Mouse (Mus musculus): ENCODE results near the gene Cpsf3. TPM values are rescaled to one million over a fixed set of nuclear protein-coding genes. Genes with fewer than 3 reads are reported as not detected.

Cpsf3 gene
- polyA plus RNA-seq, 1 experiment, result 55.8 TPM

DNA sequence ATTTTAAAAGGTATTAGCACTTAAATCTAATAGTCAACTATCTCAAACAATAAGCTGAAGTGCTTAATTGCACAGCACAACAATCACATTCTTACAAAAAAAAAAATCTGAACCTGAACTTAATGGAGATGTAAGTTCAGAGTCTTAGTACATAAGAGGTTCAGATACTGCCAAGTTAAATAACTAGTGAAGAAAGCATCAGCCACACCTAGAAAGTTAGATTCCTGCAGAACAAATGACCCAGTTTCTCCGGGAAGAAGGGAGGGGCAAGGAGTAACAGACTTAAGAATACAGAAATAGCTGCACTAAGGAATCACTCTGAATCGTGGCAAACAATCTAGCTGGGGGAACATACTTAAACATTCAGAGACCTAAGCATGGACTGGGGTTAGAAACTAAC, 77.5 kb downstream of the Cpsf3 start:
- Histone ChIP-seq H3K4me3 (ENCODE audit: insufficient read depth, low read length) (no peak overlapping the region), H3K4me1 (ENCODE audit: control insufficient read depth, insufficient read depth, low read length) (no peaks in the 10 kb centered on the region), H3K27ac (ENCODE audit: insufficient read depth, low read length) (no peak overlapping the region)
- TF ChIP-seq POLR2A (IDR thresholded peaks at IDR 0.05; ENCODE audit: low read depth, low read length), result no peak
- no peak for TF ChIP-seq CTCF (IDR thresholded peaks at IDR 0.05; ENCODE audit: borderline replicate concordance, insufficient read depth, low read length)

DNA sequence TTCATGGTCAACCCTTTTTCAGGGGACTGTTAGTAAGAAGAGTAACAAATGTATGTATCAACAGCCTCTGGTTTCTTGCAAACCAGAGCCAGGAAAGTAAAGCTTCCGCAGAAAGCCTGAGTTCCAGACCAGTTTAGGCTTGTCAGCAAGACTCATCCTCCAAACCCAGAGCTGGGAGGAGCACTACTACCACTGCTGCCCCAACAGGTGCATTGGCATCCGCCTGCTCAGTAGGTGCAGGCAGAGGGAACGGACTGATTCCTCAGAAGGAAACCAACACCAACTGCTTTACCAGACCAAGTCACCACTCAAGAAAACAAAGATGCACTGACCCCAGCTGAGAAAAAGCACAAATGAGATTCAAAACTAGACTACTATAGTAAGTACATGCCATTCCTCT, 78.0 kb downstream of the Cpsf3 start:
- Histone ChIP-seq H3K27ac (ENCODE audit: insufficient read depth, low read length) (no peak overlapping the region), H3K4me3 (ENCODE audit: insufficient read depth, low read length) (no peak overlapping the region), H3K4me1 (ENCODE audit: control insufficient read depth, insufficient read depth, low read length) (no peaks in the 10 kb centered on the region)
- TF ChIP-seq CTCF (IDR thresholded peaks at IDR 0.05; ENCODE audit: borderline replicate concordance, insufficient read depth, low read length) (no peak), POLR2A (IDR thresholded peaks at IDR 0.05; ENCODE audit: low read depth, low read length) (no peak)

Other genes with a start within 250 kb of the Cpsf3 start
- gene Itgb1bp1, start 893 bp downstream of the Cpsf3 start, polyA plus RNA-seq (2011; ENCODE audit: insufficient read length, low read depth, missing spikeins), result 51.1 and 53.9 TPM in 2 replicates
- gene Iah1, start 31.0 kb downstream of the Cpsf3 start, polyA plus RNA-seq (2011; ENCODE audit: insufficient read length, low read depth, missing spikeins), result 35.6 and 50.2 TPM in 2 replicates
- 48.8 and 59.9 TPM in 2 replicates for gene Adam17, start 88.2 kb downstream of the Cpsf3 start, polyA plus RNA-seq (2011; ENCODE audit: insufficient read length, low read depth, missing spikeins)
- gene Ywhaq, start 132.2 kb downstream of the Cpsf3 start, polyA plus RNA-seq (2011; ENCODE audit: insufficient read length, low read depth, missing spikeins), result 272 and 295 TPM in 2 replicates

Measured in embryonic fibroblast, embryonic 13.5 days (primary cell).